Mouse (Mus musculus) layer of hippocampus, postnatal 14 days (tissue): ENCODE data around the gene Gm20509. TPM values are rescaled to one million over a fixed set of nuclear protein-coding genes. Genes with fewer than 3 reads are reported as not detected.
"Not testable (repeated sequence)": the region's sequence is repeated elsewhere in the genome, so short reads cannot be mapped to it uniquely, and the experiment has no call there.

Experiments
- DNase-seq, 2 experiments: peaks; one replicate each; pipeline ENCODE4 v3.0.0; 2021 to 2022; ENCODE audit warnings: low spot score in 2 of 2, mixed read lengths in 1 of 2
- total RNA-seq, 2 experiments: library from RNA; stranded (reverse); gene quantifications; 2 replicates each; pipeline ENCODE4 v1.2.3; 2021

Gm20509 gene
- total RNA-seq, 2 experiments from 2014 or later = 0.79 to 0.90 TPM

DNA sequence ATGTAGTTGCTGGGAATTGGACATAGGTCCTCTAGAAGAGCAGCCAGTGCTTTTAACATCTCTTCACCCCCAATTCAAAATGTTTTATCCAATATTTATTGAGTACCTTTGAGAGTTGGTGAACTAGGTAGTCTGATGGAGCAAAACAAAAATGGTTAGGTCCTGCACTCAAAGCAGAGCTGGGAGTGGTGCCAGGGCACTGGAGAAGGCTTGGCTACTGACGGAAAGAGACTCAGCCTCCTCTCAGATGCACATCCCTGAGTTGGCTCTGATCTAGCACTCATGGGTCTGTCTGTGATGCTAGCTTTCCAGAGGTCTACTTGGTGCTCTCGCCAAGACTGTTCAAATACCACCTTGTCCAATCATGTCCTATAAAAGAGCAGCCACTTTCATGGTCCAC lies 4.4 kb upstream of the Gm20509 start:
- no peak for DNase-seq

GRCm38 (mm10) chr9:73101536-73101935 lies 734 bp upstream of the Gm20509 start, which contains the start of gene Khdc3:
Gene Khdc3 (plus strand): TSS chr9:73101836.
- DNase-seq = no peak

GRCm38 (mm10) chr9:73103159-73103879 lies 1.0 kb downstream of the Gm20509 start:
- DNase-seq = peak in 1 of 2 experiments; percentile 47

DNA sequence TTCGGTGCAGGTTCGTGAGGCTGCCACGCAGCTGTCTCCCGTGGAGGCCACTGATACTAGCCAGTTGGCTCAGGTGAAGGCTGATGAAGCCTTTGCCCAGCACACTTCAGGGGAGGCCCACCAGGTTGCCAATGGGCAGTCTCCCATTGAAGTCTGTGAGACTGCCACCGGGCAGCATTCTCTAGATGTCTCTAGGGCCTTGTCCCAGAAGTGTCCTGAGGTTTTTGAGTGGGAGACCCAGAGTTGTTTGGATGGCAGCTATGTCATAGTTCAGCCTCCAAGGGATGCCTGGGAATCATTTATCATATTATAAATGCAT lies 1.6 kb downstream of the Gm20509 start:
- no peak for DNase-seq

DNA sequence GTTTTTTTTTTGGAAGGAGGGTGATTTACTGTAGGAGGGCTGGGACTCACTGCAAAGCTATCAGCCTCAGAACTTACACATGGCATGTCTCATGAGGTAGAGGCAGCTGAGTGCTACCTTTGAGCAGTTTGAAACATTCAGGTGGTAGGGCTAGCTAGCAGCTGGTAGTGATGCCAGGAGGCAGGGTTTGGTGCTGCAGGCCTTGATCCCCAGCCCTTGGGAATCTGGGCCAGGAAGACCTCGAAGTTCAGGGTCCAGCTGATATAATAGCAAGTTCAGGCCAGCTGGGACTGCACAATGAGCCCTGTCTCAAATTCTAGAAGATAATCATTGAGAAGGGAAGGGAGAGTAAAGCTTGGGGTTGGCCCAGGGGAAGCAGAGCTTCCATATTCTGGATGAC lies 2.9 kb downstream of the Gm20509 start:
- no peak for DNase-seq

GRCm38 (mm10) chr9:73105771-73106170 lies 3.5 kb downstream of the Gm20509 start:
- no peak for DNase-seq

DNA sequence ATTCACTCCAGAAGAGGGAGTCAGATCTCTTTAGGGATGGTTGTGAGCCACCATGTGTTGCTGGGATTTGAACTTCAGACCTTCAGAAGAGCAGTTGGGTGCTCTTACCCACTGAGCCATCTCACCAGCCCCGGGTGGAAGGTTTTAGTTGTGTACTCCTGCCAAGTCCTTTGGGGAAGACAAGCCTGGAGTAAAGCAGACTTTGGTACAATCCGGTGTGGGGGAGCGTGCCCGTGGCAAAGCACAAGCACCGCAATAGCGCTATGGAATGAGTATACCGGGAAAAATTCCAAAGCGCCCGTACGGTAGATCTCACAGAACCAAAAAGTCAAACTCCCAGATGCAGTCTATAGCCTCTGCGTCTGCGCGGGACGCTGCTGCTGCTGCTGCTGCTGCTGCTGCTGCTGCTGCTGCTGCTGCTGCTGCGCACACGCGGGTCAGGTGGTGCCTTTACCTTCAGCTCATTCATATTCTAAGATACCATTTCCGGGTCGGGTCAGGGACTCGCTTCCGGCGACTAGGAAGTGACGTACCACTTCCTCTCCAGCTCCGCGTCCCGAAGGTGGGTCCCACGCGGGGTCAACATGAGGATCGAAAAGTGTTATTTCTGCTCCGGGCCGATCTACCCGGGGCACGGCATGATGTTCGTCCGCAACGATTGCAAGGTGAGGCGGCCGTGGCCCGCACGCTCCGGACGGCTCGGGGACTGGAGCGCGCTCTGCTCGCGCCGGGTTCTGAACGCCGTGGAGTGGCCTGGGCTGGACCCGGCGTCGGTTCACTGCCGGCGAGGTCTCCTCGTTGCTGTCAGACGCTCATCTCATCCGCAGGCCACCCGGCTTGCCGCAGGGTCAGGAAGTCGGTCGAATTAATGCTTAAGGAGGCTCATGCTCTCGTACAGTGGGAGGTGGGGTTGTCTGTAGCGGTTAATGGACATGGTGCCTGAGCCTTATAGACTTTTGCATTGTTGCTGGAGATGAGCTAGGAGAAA lies 10.9 kb downstream of the Gm20509 start, which contains the start of gene Rsl24d1:
Gene Rsl24d1, plus strand, starts transcription at position 508 of the 988 bp plus-strand sequence.
- peak; percentile 79 to 94 for DNase-seq

GRCm38 (mm10) chr9:73116704-73117103 lies 14.4 kb downstream of the Gm20509 start:
- not testable (repeated sequence) for DNase-seq

GRCm38 (mm10) chr9:73118012-73118411 lies 15.7 kb downstream of the Gm20509 start:
- DNase-seq = no peak

DNA sequence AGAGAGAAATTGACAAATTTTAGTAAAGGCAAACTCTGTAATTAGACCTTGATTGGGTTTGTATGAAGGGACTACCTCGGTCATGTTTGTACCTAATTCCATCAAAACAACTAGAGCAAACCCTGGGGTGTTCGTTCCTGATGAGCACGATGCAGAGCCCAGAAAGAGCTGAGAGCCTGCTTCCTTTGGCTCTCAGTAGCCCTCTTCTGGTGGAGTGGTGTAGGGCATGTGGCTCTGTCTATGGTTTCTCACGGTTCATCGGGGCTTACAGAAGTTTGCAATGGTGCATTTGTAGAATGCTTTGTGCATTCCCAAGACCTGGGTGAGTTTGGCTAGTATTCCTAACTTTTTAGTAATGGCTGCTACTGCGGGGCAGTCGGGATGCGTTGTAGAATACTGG lies 19.5 kb downstream of the Gm20509 start:
- DNase-seq = no peak

DNA sequence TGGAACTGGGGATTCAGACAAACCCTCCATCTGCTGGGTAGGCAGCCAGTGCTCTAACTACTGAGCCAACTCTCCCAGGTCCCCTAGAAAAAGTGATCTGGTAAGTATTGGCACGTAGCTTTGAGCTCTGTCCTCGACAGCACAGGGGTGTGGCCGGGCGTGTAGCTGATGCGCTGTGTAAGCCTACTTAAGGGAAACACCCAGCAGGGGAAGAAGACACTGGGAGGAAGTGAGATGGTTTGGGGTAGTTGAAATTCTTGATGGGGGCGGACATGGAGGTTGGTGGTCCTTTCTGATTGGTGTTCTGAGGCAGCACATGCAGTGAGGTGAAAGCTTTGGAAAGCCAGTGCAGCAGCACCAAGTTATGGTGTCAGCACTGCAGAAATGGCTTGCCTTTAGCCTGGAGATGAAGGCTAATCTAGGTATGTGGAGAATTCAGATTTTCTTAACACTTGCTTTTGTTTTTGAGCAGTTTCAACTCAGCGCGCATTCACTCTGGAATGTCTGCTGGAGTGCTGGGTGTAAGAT lies 22.8 kb downstream of the Gm20509 start:
- no peak for DNase-seq

GRCm38 (mm10) chr9:73127457-73127856 lies 25.2 kb downstream of the Gm20509 start:
- DNase-seq = no peak

- DNase-seq = no peak
Measured at GRCm38 (mm10) chr9:73129875-73130274, 27.6 kb downstream of the Gm20509 start.

GRCm38 (mm10) chr9:73130529-73130928 lies 28.3 kb downstream of the Gm20509 start:
- no peak for DNase-seq

GRCm38 (mm10) chr9:73137341-73137886 lies 35.1 kb downstream of the Gm20509 start:
- no peak for DNase-seq

- peak; percentile 8 to 14 for DNase-seq
Measured at GRCm38 (mm10) chr9:73154347-73154746, 52.1 kb downstream of the Gm20509 start.

- DNase-seq = no peak
Measured at GRCm38 (mm10) chr9:73157968-73158367, 55.7 kb downstream of the Gm20509 start.

GRCm38 (mm10) chr9:73159265-73159664 lies 57.0 kb downstream of the Gm20509 start:
- DNase-seq = peak; percentile 13 to 53

DNA sequence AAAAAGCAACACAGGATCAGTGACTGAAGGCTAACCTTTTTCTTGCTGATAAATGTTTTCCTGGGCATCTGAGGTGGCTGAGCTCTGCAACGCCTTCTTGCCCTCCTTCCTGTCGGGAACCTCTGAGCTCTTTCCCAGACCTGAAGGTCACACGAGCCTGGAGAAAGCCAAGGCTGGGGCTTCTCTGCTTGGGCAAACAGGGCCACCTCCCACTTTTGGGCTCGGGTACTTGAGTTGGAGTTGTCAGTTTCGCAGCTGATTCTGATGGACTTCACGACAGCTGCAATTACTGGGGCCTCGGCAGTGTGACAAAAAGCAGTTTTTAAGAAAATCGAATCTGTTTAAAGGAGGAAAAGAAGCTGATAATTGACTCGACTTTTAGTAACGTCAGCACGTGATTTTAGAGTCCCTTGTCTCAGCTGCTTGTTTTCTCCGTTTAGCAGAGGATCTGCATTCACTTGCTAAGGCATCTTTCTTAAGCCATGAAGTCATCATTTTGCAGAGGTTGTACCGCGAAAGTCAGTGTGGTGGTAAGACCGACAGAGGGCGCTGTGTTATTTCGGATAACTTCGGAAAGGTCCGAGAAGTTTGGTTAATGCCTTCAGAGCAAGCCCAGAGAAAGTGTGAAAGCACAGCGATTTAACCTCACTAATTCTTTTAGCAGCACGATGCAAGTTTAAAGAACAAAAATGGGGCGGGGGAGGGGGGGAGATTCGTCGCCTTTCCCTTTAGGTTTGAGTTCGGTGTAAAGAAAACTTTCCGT lies 60.5 kb downstream of the Gm20509 start:
- DNase-seq = peak; percentile 77 to 89

DNA sequence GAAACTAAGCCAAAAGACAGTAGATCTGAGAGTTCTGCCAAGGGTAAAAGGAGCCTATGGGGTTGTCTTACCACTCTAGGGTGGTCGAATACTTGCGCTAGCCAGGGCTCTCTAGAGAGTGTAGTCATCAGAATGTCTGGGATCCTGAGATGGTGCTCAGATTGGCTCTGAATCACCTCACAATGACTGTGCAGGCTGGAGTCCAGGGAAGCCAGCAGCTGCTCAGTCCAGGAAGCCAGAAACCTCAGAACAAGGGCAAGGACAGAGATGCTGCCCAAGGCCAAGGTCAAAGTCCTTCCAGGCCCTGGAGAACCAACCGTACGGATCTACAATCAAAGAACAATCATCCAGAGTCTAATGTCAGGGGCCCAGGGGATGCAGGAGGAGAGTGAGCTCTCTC lies 63.4 kb downstream of the Gm20509 start:
- no peak for DNase-seq
